ENCODE assay signal across 14 mouse cellular contexts in genomic region chr6:112026261-112027205, GRCm38 (mm10).
A peak's percentile ranks its signal among the peaks of the same experiment; 100 is the strongest.
DNase-seq lines count a peak whose midpoint lies in the region; ATAC-seq and TF ChIP-seq lines count a peak whose summit lies in the region.
"Had no signal": no experiment of that assay in that cellular context is flagged by ENCODE, and none has a peak within 500 bp of the region (broad histone marks: within the 10 kb centered on the region; RNA-seq: fewer than 3 reads in every experiment).

No protein-coding gene starts in this region.

- no peaks in the 10 kb centered on the region for H3K4me1 ChIP-seq in kidney, postnatal 0 days (replicated peaks; ENCODE audit: insufficient read depth, low read length)
- no peaks in the 10 kb centered on the region for H3K4me1 ChIP-seq in kidney, embryonic 14.5 days (ENCODE audit: control insufficient read depth, insufficient read depth, low read length)
- H3K4me1 ChIP-seq in lung, embryonic 16.5 days (replicated peaks; ENCODE audit: control insufficient read depth, insufficient read depth, low read length): no peaks in the 10 kb centered on the region
- H3K4me1 ChIP-seq in cortical plate, adult 2 months (ENCODE audit: control insufficient read depth, insufficient read depth, low read length): no peaks in the 10 kb centered on the region; the same call in 1 of the 2 replicates

- H3K36me3 ChIP-seq in kidney, postnatal 0 days (ENCODE audit: insufficient read depth, low read length): no peaks in the 10 kb centered on the region
- H3K36me3 ChIP-seq in kidney, embryonic 14.5 days (ENCODE audit: control insufficient read depth, insufficient read depth, low read length): no peaks in the 10 kb centered on the region
- H3K36me3 ChIP-seq in lung, embryonic 16.5 days (ENCODE audit: control insufficient read depth, insufficient read depth, low read length): no peaks in the 10 kb centered on the region

- H3K4me2 ChIP-seq in kidney, postnatal 0 days (ENCODE audit: low read length): no peak overlapping the region
- no peak overlapping the region for H3K4me2 ChIP-seq in kidney, embryonic 14.5 days (replicated peaks; ENCODE audit: low read depth, low read length)
- no peak overlapping the region for H3K4me2 ChIP-seq in lung, embryonic 16.5 days (ENCODE audit: low read depth, low read length)
- H3K4me2 ChIP-seq: heart, embryonic 11.5 days; midbrain, embryonic 11.5 days had no signal

- no peak overlapping the region for H3K9ac ChIP-seq in kidney, postnatal 0 days (ENCODE audit: low read depth, low read length)
- no peak overlapping the region for H3K9ac ChIP-seq in kidney, embryonic 14.5 days (ENCODE audit: low read depth, low read length)
- H3K9ac ChIP-seq in lung, embryonic 16.5 days (ENCODE audit: low read length): no peak overlapping the region

- peak; percentile 55 for TF ChIP-seq CTCF in kidney, postnatal 0 days (IDR thresholded peaks at IDR 0.05; ENCODE audit: low read depth)
- peak; percentile 45; the same call in 1 of the 2 replicates for TF ChIP-seq CTCF in cortical plate, adult 2 months (IDR thresholded peaks at IDR 0.05; ENCODE audit: extremely low read depth, insufficient read depth, low read length)

- H3K4me3 ChIP-seq in kidney, postnatal 0 days (replicated peaks; ENCODE audit: low read depth, low read length): no peak overlapping the region
- no peak overlapping the region for H3K4me3 ChIP-seq in kidney, embryonic 14.5 days (ENCODE audit: low read length)
- no peak overlapping the region for H3K4me3 ChIP-seq in lung, embryonic 16.5 days (ENCODE audit: low read length)
- no peak overlapping the region for H3K4me3 ChIP-seq in cortical plate, adult 2 months (ENCODE audit: insufficient read depth, low read length)
- H3K4me3 ChIP-seq: myocyte had no signal

- no peak for ATAC-seq in kidney, postnatal 0 days (replicated peaks; ENCODE audit: low FRiP score, low read depth)
- no peak for ATAC-seq in kidney, embryonic 14.5 days (ENCODE audit: low FRiP score, low TSS enrichment)
- ATAC-seq in lung, embryonic 16.5 days (ENCODE audit: low read depth): peak; percentile 78

- H3K27ac ChIP-seq in kidney, postnatal 0 days: no peak overlapping the region
- H3K27ac ChIP-seq in kidney, embryonic 14.5 days (ENCODE audit: low read depth, low read length): no peak overlapping the region
- no peak overlapping the region for H3K27ac ChIP-seq in lung, embryonic 16.5 days (ENCODE audit: low read length)
- H3K27ac ChIP-seq in cortical plate, adult 2 months (ENCODE audit: insufficient read depth, low read length): no peak overlapping the region

- H3K27me3 ChIP-seq in kidney, postnatal 0 days (ENCODE audit: insufficient read depth, low read length): no peaks in the 10 kb centered on the region
- H3K27me3 ChIP-seq in kidney, embryonic 14.5 days (ENCODE audit: control insufficient read depth, insufficient read depth, low read length): no peaks in the 10 kb centered on the region
- H3K27me3 ChIP-seq in lung, embryonic 16.5 days (ENCODE audit: control insufficient read depth, insufficient read depth, low read depth, low read length): no peaks in the 10 kb centered on the region

- DNase-seq in kidney, postnatal 0 days (ENCODE audit: low spot score): peak; percentile 45
- DNase-seq in lung, postnatal 4 days: no peak
- peak; percentile 3 for DNase-seq in lung, postnatal 14 days
- no peak for DNase-seq in kidney, postnatal 14 days
- DNase-seq: cerebellum, postnatal 25 days; gastrocnemius, postnatal 10 days; heart, postnatal 4 days; thymus, postnatal 25 days had no signal

- 59% methylated on average over 1 of the region's 1 CpGs for WGBS in kidney, postnatal 0 days
- WGBS in kidney, embryonic 14.5 days: 47% methylated on average over 1 of the region's 1 CpGs
- WGBS in lung, embryonic 16.5 days: 31% methylated on average over 1 of the region's 1 CpGs

- no peaks in the 10 kb centered on the region for H3K9me3 ChIP-seq in kidney, postnatal 0 days (replicated peaks; ENCODE audit: low read length)
- no peaks in the 10 kb centered on the region for H3K9me3 ChIP-seq in kidney, embryonic 14.5 days (ENCODE audit: control insufficient read depth, low read length)
- H3K9me3 ChIP-seq in lung, embryonic 16.5 days (ENCODE audit: control insufficient read depth, low read length): no peaks in the 10 kb centered on the region

- TF ChIP-seq POLR2A in cortical plate, adult 2 months (IDR thresholded peaks at IDR 0.05; ENCODE audit: extremely low read depth, insufficient read depth, low read length): no peak

Comparison
In these comparisons a context has a peak if more than half of its experiments do, and no peak if none do; other contexts are left out.
1. DNase-seq: peak in kidney, postnatal 0 days (single experiment) and lung, postnatal 14 days (single experiment); none in lung, postnatal 4 days (0 of 2) and kidney, postnatal 14 days (single experiment).